Mouse (Mus musculus) left cerebral cortex, adult 11 months (tissue): ENCODE data around the gene Fbxw11.
A peak's percentile ranks its signal among the peaks of the same experiment; 100 is the strongest.
"Not testable (repeated sequence)": the region's sequence is repeated elsewhere in the genome, so short reads cannot be mapped to it uniquely, and the experiment has no call there.

ENCODE experiments used
- DNase-seq: peaks from one replicate; pipeline ENCODE4 v3.0.0; 2022; ENCODE audit warnings: low spot score

The Fbxw11 gene

GRCm38 (mm10) chr11:32676777-32677176 is 34.3 kb downstream of the Fbxw11 start:
- peak; percentile 52 for DNase-seq

GRCm38 (mm10) chr11:32677811-32678210 is 35.3 kb downstream of the Fbxw11 start:
- DNase-seq, result no peak

GRCm38 (mm10) chr11:32679091-32679490 is 36.6 kb downstream of the Fbxw11 start:
- not testable (repeated sequence) for DNase-seq

- DNase-seq, result no peak
Measured at GRCm38 (mm10) chr11:32680014-32680413, 37.5 kb downstream of the Fbxw11 start.

- DNase-seq, result no peak
Measured at GRCm38 (mm10) chr11:32681192-32681795, 38.8 kb downstream of the Fbxw11 start.

GRCm38 (mm10) chr11:32682335-32683102 is 40.0 kb downstream of the Fbxw11 start:
- DNase-seq, result no peak

- DNase-seq, result no peak
Measured at GRCm38 (mm10) chr11:32684690-32685254, 42.2 kb downstream of the Fbxw11 start.

GRCm38 (mm10) chr11:32688245-32688855 is 45.8 kb downstream of the Fbxw11 start:
- no peak for DNase-seq

GRCm38 (mm10) chr11:32689510-32689909 is 47.0 kb downstream of the Fbxw11 start:
- no peak for DNase-seq

- no peak for DNase-seq
Measured at GRCm38 (mm10) chr11:32692834-32693233, 50.3 kb downstream of the Fbxw11 start.

- no peak for DNase-seq
Measured at GRCm38 (mm10) chr11:32693431-32694141, 51.1 kb downstream of the Fbxw11 start.

- DNase-seq, result not testable (repeated sequence)
Measured at GRCm38 (mm10) chr11:32694322-32695003, 51.9 kb downstream of the Fbxw11 start.

- no peak for DNase-seq
Measured at GRCm38 (mm10) chr11:32696446-32697090, 54.0 kb downstream of the Fbxw11 start.

GRCm38 (mm10) chr11:32697695-32698094 is 55.2 kb downstream of the Fbxw11 start:
- DNase-seq, result no peak

- no peak for DNase-seq
Measured at GRCm38 (mm10) chr11:32699913-32700493, 57.5 kb downstream of the Fbxw11 start.

- no peak for DNase-seq
Measured at GRCm38 (mm10) chr11:32701566-32701965, 59.0 kb downstream of the Fbxw11 start.

- no peak for DNase-seq
Measured at GRCm38 (mm10) chr11:32704241-32704890, 61.8 kb downstream of the Fbxw11 start.

- DNase-seq, result no peak
Measured at GRCm38 (mm10) chr11:32706406-32706993, 64.0 kb downstream of the Fbxw11 start.

- no peak for DNase-seq
Measured at GRCm38 (mm10) chr11:32707481-32707880, 65.0 kb downstream of the Fbxw11 start.
